Mouse (Mus musculus) embryonic facial prominence, embryonic 12.5 days (tissue): ENCODE results near the gene Gnl1. TPM values are rescaled to one million over a fixed set of nuclear protein-coding genes. Genes with fewer than 3 reads are reported as not detected.
"Not testable (repeated sequence)": the region's sequence is repeated elsewhere in the genome, so short reads cannot be mapped to it uniquely, and the experiment has no call there.

Experiments used
- ATAC-seq: fragments of 200-750 bp; cut with Nextera tagmentation; 2 replicates; pipeline ENCODE4 v1.8.0; 2017; ENCODE audit not compliant: insufficient number of reproducible peaks, insufficient read depth, low FRiP score, low TSS enrichment
- H3K27ac ChIP-seq: fragments of 300-500 bp; sonication (generic); 2 replicates; pipeline ENCODE4 v1.5.1; 2016; ENCODE audit warnings: mild to moderate bottlenecking
- H3K27me3 ChIP-seq: fragments of 300-500 bp; sonication (generic); 2 replicates; pipeline ENCODE4 v1.6.1; 2016; ENCODE audit warnings: mild to moderate bottlenecking, moderate library complexity
- H3K36me3 ChIP-seq: fragments of 300-500 bp; sonication (generic); 2 replicates; pipeline ENCODE4 v1.6.1; 2016; ENCODE audit warnings: mild to moderate bottlenecking
- H3K4me1 ChIP-seq: fragments of 300-500 bp; sonication (generic); 2 replicates; pipeline ENCODE4 v1.6.1; 2016
- H3K4me2 ChIP-seq: fragments of 300-500 bp; sonication (generic); replicated peaks from 2 replicates; pipeline ENCODE4 v1.6.1; 2016; ENCODE audit warnings: mild to moderate bottlenecking, moderate library complexity
- H3K4me3 ChIP-seq: fragments of 300-500 bp; sonication (generic); 2 replicates; pipeline ENCODE4 v1.5.1; 2016; ENCODE audit warnings: mild to moderate bottlenecking
- H3K9ac ChIP-seq: fragments of 300-500 bp; sonication (generic); 2 replicates; pipeline ENCODE4 v1.6.1; 2016; ENCODE audit warnings: mild to moderate bottlenecking, moderate library complexity
- H3K9me3 ChIP-seq: fragments of 300-500 bp; sonication (generic); 2 replicates; pipeline ENCODE4 v1.6.1; 2016; ENCODE audit warnings: mild to moderate bottlenecking, moderate library complexity
- WGBS: fragments of 180-500 bp; shearing (Covaris S2); methylation state at CpG from one replicate; pipeline ENCODE4 v1.1.7; 2016; 5-methylcytosine and 5-hydroxymethylcytosine counted together
- microRNA counts: library from miRNA; unstranded; fragments of <30 nt; microRNA quantifications from one replicate; lab custom pipeline; 2017
- microRNA-seq: library from miRNA; unstranded; fragments of <30 nt; microRNA quantifications from one replicate; pipeline ENCODE4, GENCODE M21; 2017
- polyA plus RNA-seq: library from polyadenylated mRNA; unstranded; fragments of >200 nt; fragmentation: Nextera tagmentation; extraction: Ambion mirVana; gene quantifications from 2 replicates; pipeline ENCODE4 v1.2.1, GENCODE M21; 2016

Gene Gnl1
- polyA plus RNA-seq, 1 experiment from 2014 or later, result 71.5 TPM

- not testable (repeated sequence) for H3K9ac ChIP-seq, H3K4me3 ChIP-seq, H3K27ac ChIP-seq, H3K27me3 ChIP-seq, H3K4me2 ChIP-seq, ATAC-seq, H3K4me1 ChIP-seq, H3K9me3 ChIP-seq, H3K36me3 ChIP-seq
- 79% methylated on average over 4 of the region's 4 CpGs for WGBS
These were observed 50.5 kb downstream of the Gnl1 start for GRCm38 (mm10) chr17:36030046-36030702.

- ATAC-seq, result 0 out of 2 replicates have a peak, but pooled peaks have one; percentile 11
- peak overlapping the region; percentile 93 for H3K4me2 ChIP-seq
- peak overlapping the region; percentile 49 for H3K4me3 ChIP-seq
- not testable (repeated sequence) for H3K27ac ChIP-seq, H3K9ac ChIP-seq, H3K4me1 ChIP-seq, H3K9me3 ChIP-seq, H3K36me3 ChIP-seq, H3K27me3 ChIP-seq
- WGBS, result 43% methylated on average over 8 of the region's 8 CpGs
These were observed 51.3 kb downstream of the Gnl1 start for GRCm38 (mm10) chr17:36030703-36031582.

- H3K4me1 ChIP-seq, H3K27ac ChIP-seq, H3K36me3 ChIP-seq, H3K9me3 ChIP-seq, H3K27me3 ChIP-seq: not testable (repeated sequence)
- ATAC-seq, result 0 out of 2 replicates have a peak, but pooled peaks have one; percentile 53
- Histone ChIP-seq H3K4me3 (peak overlapping the region; percentile 49), H3K9ac (peak overlapping the region; percentile 66), H3K4me2 (peak overlapping the region; percentile 93)
- WGBS, result 2% methylated on average over 40 of the region's 40 CpGs
These were observed 52.1 kb downstream of the Gnl1 start for GRCm38 (mm10) chr17:36031583-36032331.

GRCm38 (mm10) chr17:36032351-36032875, 52.8 kb downstream of the Gnl1 start, which contains the start of gene H2-T23:
TSS of gene H2-T23 (minus strand) at chr17:36032855.
- Histone ChIP-seq H3K4me2 (peak within 1 kb of the TSS; percentile 93), H3K4me3 (peak within 1 kb of the TSS; percentile 49), H3K9ac (peak within 1 kb of the TSS; percentile 66)
- H3K27me3 ChIP-seq, H3K4me1 ChIP-seq, ATAC-seq, H3K9me3 ChIP-seq, H3K27ac ChIP-seq, H3K36me3 ChIP-seq: not testable (repeated sequence)
- WGBS, result 0% methylated on average over 25 of the region's 25 CpGs

- H3K4me3 ChIP-seq, ATAC-seq, H3K27ac ChIP-seq, H3K4me2 ChIP-seq, H3K9ac ChIP-seq, H3K9me3 ChIP-seq, H3K36me3 ChIP-seq, H3K4me1 ChIP-seq, H3K27me3 ChIP-seq: not testable (repeated sequence)
- WGBS, result 56% methylated on average over 3 of the region's 3 CpGs
These were observed 54.9 kb downstream of the Gnl1 start for GRCm38 (mm10) chr17:36034524-36034923.

GRCm38 (mm10) chr17:36035010-36035638, 55.5 kb downstream of the Gnl1 start:
- 41% methylated on average over 3 of the region's 3 CpGs for WGBS
- not testable (repeated sequence) for ATAC-seq, H3K27ac ChIP-seq, H3K4me3 ChIP-seq, H3K27me3 ChIP-seq, H3K4me2 ChIP-seq, H3K9ac ChIP-seq, H3K9me3 ChIP-seq, H3K36me3 ChIP-seq, H3K4me1 ChIP-seq

GRCm38 (mm10) chr17:36036126-36036525, 56.5 kb downstream of the Gnl1 start:
- not testable (repeated sequence) for H3K36me3 ChIP-seq, H3K9me3 ChIP-seq, H3K4me1 ChIP-seq, H3K9ac ChIP-seq, H3K27ac ChIP-seq, H3K4me2 ChIP-seq, H3K4me3 ChIP-seq, H3K27me3 ChIP-seq, ATAC-seq
- WGBS, result 86% methylated on average over 13 of the region's 13 CpGs

MicroRNAs encoded within 50 kb of the gene (microRNA counts, 519-probe panel; counts per million panel counts)
- 460 counts per million, percentile 65 among the panel's probes with 10 or more counts for microRNA mmu-miR-877 (lab: Ali Mortazavi, UCI)

Small RNA genes within 50 kb of the gene (microRNA-seq; reads per million reads assigned to microRNA genes)
- 112 reads per million, percentile 52 among the genes with 10 or more reads in this experiment for gene Mir877

Other genes with a start within 250 kb of the Gnl1 start
- gene Ier3, start 158.2 kb upstream of the Gnl1 start, polyA plus RNA-seq, result 6.9 and 8.9 TPM in 2 replicates
- gene Flot1, start 156.6 kb upstream of the Gnl1 start, polyA plus RNA-seq, result 50.7 and 60.3 TPM in 2 replicates
- 1,266 and 1,271 TPM in 2 replicates for gene Tubb5, start 141.5 kb upstream of the Gnl1 start, polyA plus RNA-seq
- gene Mdc1, start 138.3 kb upstream of the Gnl1 start, polyA plus RNA-seq, result 15.1 and 21.3 TPM in 2 replicates
- gene Nrm, start 118.5 kb upstream of the Gnl1 start, polyA plus RNA-seq, result 39.9 and 43.9 TPM in 2 replicates
- 26.1 and 28.9 TPM in 2 replicates for gene Ppp1r18, start 114.3 kb upstream of the Gnl1 start, polyA plus RNA-seq
- 47.8 and 52.8 TPM in 2 replicates for gene Dhx16, start 100.0 kb upstream of the Gnl1 start, polyA plus RNA-seq
- gene 2310061I04Rik, start 82.4 kb upstream of the Gnl1 start, polyA plus RNA-seq, result 24.0 and 24.3 TPM in 2 replicates
- gene Atat1, start 69.8 kb upstream of the Gnl1 start, polyA plus RNA-seq, result 165 and 172 TPM in 2 replicates
- gene Mrps18b, start 63.5 kb upstream of the Gnl1 start, polyA plus RNA-seq, result 65.6 TPM in 2 replicates
- 50.1 and 51.9 TPM in 2 replicates for gene Ppp1r10, start 63.4 kb upstream of the Gnl1 start, polyA plus RNA-seq
- 91.2 and 113 TPM in 2 replicates for gene Abcf1, start 10.1 kb upstream of the Gnl1 start, polyA plus RNA-seq
- gene Prr3, start 385 bp downstream of the Gnl1 start, polyA plus RNA-seq, result 42.9 and 51.4 TPM in 2 replicates
- gene H2-T24, start 40.7 kb downstream of the Gnl1 start, polyA plus RNA-seq, result 3.7 and 5.5 TPM in 2 replicates
- 10.2 and 12.1 TPM in 2 replicates for gene H2-T23, start 53.0 kb downstream of the Gnl1 start, polyA plus RNA-seq
- 16.3 and 17.2 TPM in 2 replicates for gene H2-T22, start 62.9 kb downstream of the Gnl1 start, polyA plus RNA-seq
- gene Gm6034, start 63.1 kb downstream of the Gnl1 start, polyA plus RNA-seq, result not detected in 2 replicates
- gene Gm11127, start 78.5 kb downstream of the Gnl1 start, polyA plus RNA-seq, result not detected in 2 replicates
- not detected in 2 replicates for gene Gm19684, start 141.8 kb downstream of the Gnl1 start, polyA plus RNA-seq
- not detected in 2 replicates for gene Gm7030, start 149.6 kb downstream of the Gnl1 start, polyA plus RNA-seq
- not detected in 2 replicates for gene Gm8909, start 188.7 kb downstream of the Gnl1 start, polyA plus RNA-seq
- not detected in 2 replicates for gene H2-T3, start 210.4 kb downstream of the Gnl1 start, polyA plus RNA-seq